Mouse (Mus musculus): ENCODE data around the gene Bdh1.
"Not testable (repeated sequence)": the region's sequence is repeated elsewhere in the genome, so short reads cannot be mapped to it uniquely, and the experiment has no call there.

Bdh1 gene

GRCm38 (mm10) chr16:31465630-31466029 is 43.5 kb downstream of the Bdh1 start:
- DNase-seq (ENCODE audit: low spot score), result peak; percentile 46

GRCm38 (mm10) chr16:31466106-31466505 is 44.0 kb downstream of the Bdh1 start:
- DNase-seq (ENCODE audit: low spot score), result no peak

- DNase-seq (ENCODE audit: low spot score), result not testable (repeated sequence)
These were observed 48.7 kb downstream of the Bdh1 start for GRCm38 (mm10) chr16:31470819-31471218.

- no peak for DNase-seq (ENCODE audit: low spot score)
These were observed 49.9 kb downstream of the Bdh1 start for GRCm38 (mm10) chr16:31471994-31472393.

- DNase-seq (ENCODE audit: low spot score), result no peak
These were observed 51.1 kb downstream of the Bdh1 start for GRCm38 (mm10) chr16:31473226-31473625.

- no peak for DNase-seq (ENCODE audit: low spot score)
These were observed 53.3 kb downstream of the Bdh1 start for GRCm38 (mm10) chr16:31475123-31475968.

GRCm38 (mm10) chr16:31476872-31477603 is 55.0 kb downstream of the Bdh1 start:
- DNase-seq (ENCODE audit: low spot score), result no peak

- DNase-seq (ENCODE audit: low spot score), result no peak
These were observed 63.3 kb downstream of the Bdh1 start for GRCm38 (mm10) chr16:31485336-31485735.

GRCm38 (mm10) chr16:31487266-31487665 is 65.2 kb downstream of the Bdh1 start:
- no peak for DNase-seq (ENCODE audit: low spot score)

- no peak for DNase-seq (ENCODE audit: low spot score)
These were observed 67.0 kb downstream of the Bdh1 start for GRCm38 (mm10) chr16:31489096-31489495.

- DNase-seq (ENCODE audit: low spot score), result no peak
These were observed 68.9 kb downstream of the Bdh1 start for GRCm38 (mm10) chr16:31490967-31491366.

GRCm38 (mm10) chr16:31492921-31493549 is 71.0 kb downstream of the Bdh1 start:
- DNase-seq (ENCODE audit: low spot score), result no peak

GRCm38 (mm10) chr16:31493550-31493965 is 71.5 kb downstream of the Bdh1 start:
- no peak for DNase-seq (ENCODE audit: low spot score)

- no peak for DNase-seq (ENCODE audit: low spot score)
These were observed 71.9 kb downstream of the Bdh1 start for GRCm38 (mm10) chr16:31493991-31494390.

- DNase-seq (ENCODE audit: low spot score), result no peak
These were observed 73.3 kb downstream of the Bdh1 start for GRCm38 (mm10) chr16:31495356-31495755.

- DNase-seq (ENCODE audit: low spot score), result no peak
These were observed 73.7 kb downstream of the Bdh1 start for GRCm38 (mm10) chr16:31495769-31496168.

- DNase-seq (ENCODE audit: low spot score), result no peak
These were observed 76.3 kb downstream of the Bdh1 start for GRCm38 (mm10) chr16:31498336-31498735.

- no peak for DNase-seq (ENCODE audit: low spot score)
These were observed 76.9 kb downstream of the Bdh1 start for GRCm38 (mm10) chr16:31499021-31499420.

GRCm38 (mm10) chr16:31499681-31500310 is 77.7 kb downstream of the Bdh1 start:
- peak; percentile 55 for DNase-seq (ENCODE audit: low spot score)

- no peak for DNase-seq (ENCODE audit: low spot score)
These were observed 78.5 kb downstream of the Bdh1 start for GRCm38 (mm10) chr16:31500532-31500931.

- no peak for DNase-seq (ENCODE audit: low spot score)
These were observed 79.1 kb downstream of the Bdh1 start for GRCm38 (mm10) chr16:31500969-31501750.
